12 mouse cellular contexts compared by ENCODE assay signal in genomic region chr13:40855266-40855665, GRCm38 (mm10). TPM values are rescaled to one million over a fixed set of nuclear protein-coding genes. Genes with fewer than 3 reads are reported as not detected.
DNase-seq lines count a peak whose midpoint lies in the region; ATAC-seq and TF ChIP-seq lines count a peak whose summit lies in the region.
"Had no signal": no experiment of that assay in that cellular context is flagged by ENCODE, and none has a peak within 500 bp of the region (broad histone marks: within the 10 kb centered on the region; RNA-seq: fewer than 3 reads in every experiment).

No protein-coding gene starts in this region.

- no peak for TF ChIP-seq POLR2A in limb, embryonic 14.5 days (IDR thresholded peaks at IDR 0.05; ENCODE audit: borderline replicate concordance, extremely low read depth, insufficient read depth, insufficient read length)

- intact Hi-C loops in heart, postnatal 25 days (cut with DNase I), result loop anchor here (5.0 kb wide), 1 partner anchor 37 kb away; no protein-coding TSS in a partner anchor

- WGBS in heart, embryonic 14.5 days, result 71% methylated on average over 6 of the region's 6 CpGs
- 67% methylated on average over 6 of the region's 6 CpGs for WGBS in heart, postnatal 0 days
- 68% methylated on average over 6 of the region's 6 CpGs for WGBS in limb, embryonic 14.5 days
- WGBS in midbrain, embryonic 11.5 days, result 69% methylated on average over 6 of the region's 6 CpGs

- H3K4me2 ChIP-seq in heart, embryonic 14.5 days (ENCODE audit: low read length), result peak overlapping the region; percentile 64
- peak overlapping the region; percentile 72 for H3K4me2 ChIP-seq in heart, postnatal 0 days (ENCODE audit: low read depth, low read length)
- H3K4me2 ChIP-seq in limb, embryonic 14.5 days (replicated peaks; ENCODE audit: low read depth, low read length, severe bottlenecking), result peak overlapping the region; percentile 51; the same call in 1 of the 2 replicates
- H3K4me2 ChIP-seq in midbrain, embryonic 11.5 days, result no peak overlapping the region

- no peak for DNase-seq in heart, postnatal 25 days (ENCODE audit: low spot score)
- DNase-seq in heart, postnatal 0 days (ENCODE audit: low spot score), result no peak
- DNase-seq in limb, embryonic 14.5 days (ENCODE audit: low spot score), result no peak
- no peak for DNase-seq in spleen, adult 12 weeks (ENCODE audit: low spot score)
- no peak for DNase-seq in midbrain, embryonic 11.5 days (ENCODE audit: low spot score, missing footprints)
- no peak for DNase-seq in thymus, postnatal 36 days
- DNase-seq: right cerebral cortex, postnatal 4 days had no signal

- no peak for TF ChIP-seq CTCF in E14TG2a.4 (conservative IDR thresholded peaks at IDR 0.05; ENCODE audit: low read length)
- no peak for TF ChIP-seq CTCF in heart, postnatal 0 days (IDR thresholded peaks at IDR 0.05; ENCODE audit: low read depth)

- no peaks in the 10 kb centered on the region for H3K9me3 ChIP-seq in heart, embryonic 14.5 days (ENCODE audit: control insufficient read depth, low read length)
- H3K9me3 ChIP-seq in E14TG2a.4 (ENCODE audit: low read length), result no peaks in the 10 kb centered on the region
- no peaks in the 10 kb centered on the region for H3K9me3 ChIP-seq in heart, postnatal 0 days (replicated peaks; ENCODE audit: control insufficient read depth, low read length)
- no peaks in the 10 kb centered on the region for H3K9me3 ChIP-seq in limb, embryonic 14.5 days (ENCODE audit: control insufficient read depth, low read length)
- H3K9me3 ChIP-seq in midbrain, embryonic 11.5 days (ENCODE audit: control insufficient read depth, low read length), result no peaks in the 10 kb centered on the region
- H3K9me3 ChIP-seq: neural tube, embryonic 12.5 days had no signal

- peak overlapping the region; percentile 61; the same call in 1 of the 2 replicates for H3K9ac ChIP-seq in heart, embryonic 14.5 days (ENCODE audit: low read length)
- peak overlapping the region; percentile 56; the same call in 1 of the 2 replicates for H3K9ac ChIP-seq in heart, postnatal 0 days (replicated peaks; ENCODE audit: low read depth, low read length)
- H3K9ac ChIP-seq in limb, embryonic 14.5 days (ENCODE audit: low read depth, low read length, severe bottlenecking), result no peak overlapping the region
- no peak overlapping the region for H3K9ac ChIP-seq in midbrain, embryonic 11.5 days (ENCODE audit: low read length)
- H3K9ac ChIP-seq: neural tube, embryonic 12.5 days had no signal

- H3K4me3 ChIP-seq in heart, embryonic 14.5 days (ENCODE audit: control insufficient read depth in 1 of 2, insufficient read depth in 1 of 2, low read depth in 1 of 2, low read length in 2 of 2), result peak overlapping the region in 1 of 2 experiments; percentile 45; a peak in 3 of 4 replicates
- peak overlapping the region; percentile 73 for H3K4me3 ChIP-seq in E14TG2a.4 (replicated peaks; ENCODE audit: low read length)
- peak overlapping the region; percentile 54 for H3K4me3 ChIP-seq in heart, postnatal 0 days (ENCODE audit: low read depth, low read length)
- H3K4me3 ChIP-seq in limb, embryonic 14.5 days (replicated peaks; ENCODE audit: low read length), result no peak overlapping the region
- no peak overlapping the region for H3K4me3 ChIP-seq in midbrain, embryonic 11.5 days (ENCODE audit: low read depth, low read length)
- H3K4me3 ChIP-seq: neural tube, embryonic 12.5 days had no signal

- H3K36me3 ChIP-seq in heart, embryonic 14.5 days (ENCODE audit: control insufficient read depth, insufficient read depth, low read length), result no peaks in the 10 kb centered on the region
- no peaks in the 10 kb centered on the region for H3K36me3 ChIP-seq in E14TG2a.4 (ENCODE audit: insufficient read depth, low read length)
- H3K36me3 ChIP-seq in heart, postnatal 0 days (replicated peaks; ENCODE audit: control insufficient read depth, insufficient read depth, low read length), result no peaks in the 10 kb centered on the region
- no peaks in the 10 kb centered on the region for H3K36me3 ChIP-seq in limb, embryonic 14.5 days (ENCODE audit: control insufficient read depth, insufficient read depth, low read length)
- no peaks in the 10 kb centered on the region for H3K36me3 ChIP-seq in midbrain, embryonic 11.5 days (ENCODE audit: control insufficient read depth, insufficient read depth, low read length)
- H3K36me3 ChIP-seq: neural tube, embryonic 12.5 days had no signal

- peak overlapping the region; percentile 65 to 84 for H3K27ac ChIP-seq in heart, embryonic 14.5 days (replicated peaks in 1 of 2; ENCODE audit: control insufficient read depth in 1 of 2, insufficient read depth in 1 of 2, low read depth in 2 of 2, low read length in 2 of 2)
- peak overlapping the region; percentile 91 for H3K27ac ChIP-seq in heart, postnatal 0 days (ENCODE audit: low read depth)
- no peak overlapping the region for H3K27ac ChIP-seq in limb, embryonic 14.5 days (replicated peaks; ENCODE audit: low read depth, low read length)
- H3K27ac ChIP-seq in midbrain, embryonic 11.5 days (ENCODE audit: low read depth, low read length), result no peak overlapping the region
- H3K27ac ChIP-seq: macrophage; neural tube, embryonic 12.5 days had no signal

- peaks cover 7 to 9% of the 10 kb centered on the region in 2 experiments for H3K4me1 ChIP-seq in heart, embryonic 14.5 days (ENCODE audit: control insufficient read depth in 2 of 2, insufficient read depth in 2 of 2, low read length in 2 of 2)
- peaks cover 83% of the 10 kb centered on the region for H3K4me1 ChIP-seq in E14TG2a.4 (replicated peaks; ENCODE audit: low read depth, low read length)
- H3K4me1 ChIP-seq in heart, postnatal 0 days (ENCODE audit: control insufficient read depth, insufficient read depth), result peaks cover 16% of the 10 kb centered on the region
- peaks cover 6% of the 10 kb centered on the region for H3K4me1 ChIP-seq in limb, embryonic 14.5 days (ENCODE audit: control insufficient read depth, insufficient read depth, low read length)
- peaks cover 6% of the 10 kb centered on the region for H3K4me1 ChIP-seq in midbrain, embryonic 11.5 days (ENCODE audit: control insufficient read depth, insufficient read depth, low read length)

- TF ChIP-seq EP300 in heart, postnatal 0 days (IDR thresholded peaks at IDR 0.05; ENCODE audit: low read depth), result no peak

- H3K27me3 ChIP-seq in heart, embryonic 14.5 days (ENCODE audit: control insufficient read depth, insufficient read depth, low read length), result no peaks in the 10 kb centered on the region
- H3K27me3 ChIP-seq in E14TG2a.4 (ENCODE audit: insufficient read depth, low read length), result 0 out of 2 replicates have a peak, but pooled peaks cover 2% of the 10 kb centered on the region
- H3K27me3 ChIP-seq in heart, postnatal 0 days (ENCODE audit: control insufficient read depth, insufficient read depth, low read length), result no peaks in the 10 kb centered on the region
- no peaks in the 10 kb centered on the region for H3K27me3 ChIP-seq in limb, embryonic 14.5 days (ENCODE audit: control insufficient read depth, insufficient read depth, low read length)
- H3K27me3 ChIP-seq in midbrain, embryonic 11.5 days (ENCODE audit: control insufficient read depth, insufficient read depth, low read length), result no peaks in the 10 kb centered on the region
- H3K27me3 ChIP-seq: neural tube, embryonic 12.5 days had no signal

- ATAC-seq in heart, embryonic 14.5 days (ENCODE audit: insufficient number of reproducible peaks, insufficient read depth, low FRiP score, low read depth), result no peak
- ATAC-seq in heart, postnatal 0 days (ENCODE audit: insufficient read depth, low read depth), result no peak
- ATAC-seq in limb, embryonic 14.5 days (ENCODE audit: low FRiP score, low read depth), result no peak
- no peak for ATAC-seq in midbrain, embryonic 11.5 days (ENCODE audit: low FRiP score)
- ATAC-seq: CD4-positive, CD25-positive, alpha-beta regulatory T cell, adult 4 months had no signal

RNA-seq across cellular contexts. Expression of gene Gcnt2, which starts 4.3 kb away (rescaled TPM):
- polyA plus RNA-seq in heart, embryonic 14.5 days (2014; fragmentation: Nextera tagmentation; extraction: Ambion mirVana), result 4.6 and 4.8 TPM in 2 replicates
- total RNA-seq in heart, postnatal 25 days (2021), result 10 to 100 TPM in 1 of 2 experiments, 1 to 10 TPM in 1; 8.3 to 11.2 TPM
- total RNA-seq in heart, postnatal 0 days (2014; rRNA removed; ENCODE audit: low replicate concordance), result 12.9 and 15.5 TPM in 2 replicates
- polyA plus RNA-seq in heart, postnatal 0 days (2015; fragmentation: Nextera tagmentation; extraction: Ambion mirVana), result 2.8 and 3.1 TPM in 2 replicates
- polyA plus RNA-seq in limb, embryonic 14.5 days (2012; rRNA removed), result 1.6 and 1.7 TPM in 2 replicates
- 2.5 TPM in 2 replicates for polyA plus RNA-seq in limb, embryonic 14.5 days (2014; fragmentation: Nextera tagmentation; extraction: Ambion mirVana)
- polyA plus RNA-seq in midbrain, embryonic 11.5 days (2014; fragmentation: Nextera tagmentation; extraction: Ambion mirVana), result 4.0 and 5.3 TPM in 2 replicates

Comparison
In these comparisons a context has a peak if more than half of its experiments do, and no peak if none do; other contexts are left out.
1. H3K27ac ChIP-seq: peak in heart, embryonic 14.5 days (2 of 2) and heart, postnatal 0 days (single experiment); none in limb, embryonic 14.5 days (single experiment) and midbrain, embryonic 11.5 days (single experiment).
2. H3K4me3 ChIP-seq: peak in E14TG2a.4 (single experiment) and heart, postnatal 0 days (single experiment); none in limb, embryonic 14.5 days (single experiment) and midbrain, embryonic 11.5 days (single experiment).
3. H3K9ac ChIP-seq: peak in heart, embryonic 14.5 days (single experiment) and heart, postnatal 0 days (single experiment); none in limb, embryonic 14.5 days (single experiment) and midbrain, embryonic 11.5 days (single experiment).